ENCODE assay signal across 14 mouse cellular contexts in the genomic region with DNA sequence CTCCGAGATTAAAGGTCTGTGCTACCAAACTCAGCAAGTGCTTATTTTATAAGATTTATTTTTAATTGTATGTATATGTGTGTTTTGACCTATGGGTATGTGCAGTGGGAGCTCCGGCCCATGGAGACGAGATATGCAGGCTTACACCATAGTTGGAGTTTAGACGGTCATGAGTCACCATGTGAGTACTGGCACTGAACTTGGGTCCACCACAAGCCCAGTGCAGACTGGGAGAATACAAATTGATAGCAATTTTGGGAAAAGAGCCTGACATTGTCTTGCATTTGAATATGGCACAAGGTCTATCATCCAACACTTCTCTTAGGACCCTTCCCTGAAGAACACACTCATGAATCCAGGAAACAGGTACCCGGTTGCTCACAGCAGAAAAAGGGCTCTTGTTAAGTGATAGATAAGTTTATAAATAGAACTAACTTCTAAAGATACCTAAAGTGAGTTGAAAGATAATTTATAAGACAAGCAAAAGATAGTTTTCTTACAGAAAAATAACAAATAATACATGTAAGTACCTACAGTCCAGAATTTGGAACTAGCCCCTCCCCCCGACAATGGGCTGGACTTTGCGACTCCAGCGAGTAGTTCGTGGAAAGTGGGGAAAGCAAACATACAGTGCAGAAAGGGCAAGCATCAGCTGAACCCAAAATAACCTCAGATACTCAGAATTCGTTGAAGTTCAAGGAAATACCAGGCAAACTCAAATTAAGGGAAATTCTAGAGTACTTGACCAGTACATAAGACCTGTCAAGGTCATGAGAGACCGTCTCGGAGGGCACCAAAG. TPM values are rescaled to one million over a fixed set of nuclear protein-coding genes. Genes with fewer than 3 reads are reported as not detected.
"Had no signal": no experiment of that assay in that cellular context is flagged by ENCODE, and none has a peak within 500 bp of the region (broad histone marks: within the 10 kb centered on the region; RNA-seq: fewer than 3 reads in every experiment).

No protein-coding gene starts in this region.

- H3K4me3 ChIP-seq: intestine, embryonic 15.5 days; kidney, embryonic 15.5 days; limb, embryonic 12.5 days; midbrain, embryonic 13.5 days had no signal

- H3K27ac ChIP-seq: intestine, embryonic 15.5 days; kidney, embryonic 15.5 days; limb, embryonic 12.5 days; midbrain, embryonic 13.5 days had no signal

- ATAC-seq: intestine, embryonic 15.5 days; midbrain, embryonic 13.5 days had no signal

- DNase-seq: kidney, adult 18-20 months; kidney, postnatal 14 days; lung, adult 18-20 months; lung, postnatal 36 days; right cerebral cortex, postnatal 14 days; thymus, adult 18-20 months; thymus, postnatal 25 days had no signal

- H3K27me3 ChIP-seq: intestine, embryonic 15.5 days; kidney, embryonic 15.5 days; limb, embryonic 12.5 days; midbrain, embryonic 13.5 days had no signal

- H3K4me1 ChIP-seq: intestine, embryonic 15.5 days; kidney, embryonic 15.5 days; midbrain, embryonic 13.5 days had no signal

- H3K9me3 ChIP-seq: intestine, embryonic 15.5 days; kidney, embryonic 15.5 days; limb, embryonic 12.5 days; midbrain, embryonic 13.5 days had no signal

- H3K4me2 ChIP-seq: intestine, embryonic 15.5 days; kidney, embryonic 15.5 days; limb, embryonic 12.5 days; midbrain, embryonic 13.5 days had no signal

- H3K9ac ChIP-seq: intestine, embryonic 15.5 days; kidney, embryonic 15.5 days; limb, embryonic 12.5 days; midbrain, embryonic 13.5 days had no signal

RNA-seq across cellular contexts. Expression of gene Adgrf3, which starts 17.6 kb away (rescaled TPM):
- polyA plus RNA-seq: limb, embryonic 12.5 days; midbrain, embryonic 13.5 days; midbrain, postnatal 0 days; neural tube, embryonic 14.5 days; urinary bladder, adult 2 months had no signal
